Mouse (Mus musculus) cerebellum, adult (tissue): ENCODE data around the gene Fut11.

Experiments used
- ATAC-seq: cut with Nextera tagmentation; 2 replicates; pipeline ENCODE4 v1.9.2; 2017; ENCODE audit warnings: mild to moderate bottlenecking, moderate library complexity, mixed read lengths; ENCODE audit not compliant: insufficient number of reproducible peaks, low FRiP score, low TSS enrichment

Fut11 gene

GRCm38 (mm10) chr14:20749494-20750051, 54.8 kb downstream of the Fut11 start:
- ATAC-seq: no peak

GRCm38 (mm10) chr14:20750503-20750902, 55.7 kb downstream of the Fut11 start:
- no peak for ATAC-seq
